Mouse (Mus musculus): ENCODE results near the gene Cyp2j12. TPM values are rescaled to one million over a fixed set of nuclear protein-coding genes. Genes with fewer than 3 reads are reported as not detected.

Gene Cyp2j12
- polyA plus RNA-seq, 1 experiment from 2014 or later = not detected

GRCm38 (mm10) chr4:96077261-96078125, 63.5 kb downstream of the Cyp2j12 start, which contains the start of gene Cyp2j13:
TSS of gene Cyp2j13 (minus strand) at chr4:96077546.
- H3K4me2 ChIP-seq (replicated peaks) = peak within 1 kb of the TSS; percentile 50
- no peak within 1 kb of the TSS for H3K4me3 ChIP-seq
- H3K4me1 ChIP-seq = no peaks in the 10 kb centered on the region; the same call in 1 of the 2 replicates
- H3K27me3 ChIP-seq (replicated peaks) = no peaks in the 10 kb centered on the region
- no peak within 1 kb of the TSS for H3K27ac ChIP-seq
- H3K36me3 ChIP-seq = no peaks in the 10 kb centered on the region
- peak; percentile 74; the same call in 1 of the 2 replicates for ATAC-seq (ENCODE audit: low FRiP score, low read depth)
- H3K9ac ChIP-seq = no peak within 1 kb of the TSS
- 13% methylated on average over 18 of the region's 20 CpGs for WGBS
- no peaks in the 10 kb centered on the region for H3K9me3 ChIP-seq

- Histone ChIP-seq H3K9me3 (no peaks in the 10 kb centered on the region), H3K4me2 (replicated peaks) (no peak overlapping the region), H3K4me1 (no peaks in the 10 kb centered on the region), H3K27me3 (replicated peaks) (no peaks in the 10 kb centered on the region), H3K36me3 (no peaks in the 10 kb centered on the region), H3K27ac (no peak overlapping the region), H3K4me3 (no peak overlapping the region), H3K9ac (no peak overlapping the region)
- ATAC-seq (ENCODE audit: low FRiP score, low read depth) = no peak
- 88% methylated on average over 2 of the region's 2 CpGs for WGBS
Observed at GRCm38 (mm10) chr4:96062045-96062444, 78.9 kb downstream of the Cyp2j12 start.

GRCm38 (mm10) chr4:96060106-96060505, 80.8 kb downstream of the Cyp2j12 start:
- H3K4me1 ChIP-seq = no peaks in the 10 kb centered on the region
- H3K36me3 ChIP-seq = no peaks in the 10 kb centered on the region
- H3K27me3 ChIP-seq (replicated peaks) = no peaks in the 10 kb centered on the region
- H3K4me3 ChIP-seq = no peak overlapping the region
- ATAC-seq (ENCODE audit: low FRiP score, low read depth) = no peak
- H3K27ac ChIP-seq = no peak overlapping the region
- H3K9ac ChIP-seq = no peak overlapping the region
- H3K4me2 ChIP-seq (replicated peaks) = no peak overlapping the region
- no peaks in the 10 kb centered on the region for H3K9me3 ChIP-seq
- WGBS = 89% methylated on average over 2 of the region's 2 CpGs

Other genes starting within 250 kb of the Cyp2j12 start
- gene Hook1, start 173.9 kb downstream of the Cyp2j12 start, polyA plus RNA-seq (2016; fragmentation: Nextera tagmentation; extraction: Ambion mirVana) = 31.7 and 32.5 TPM in 2 replicates
- gene Cyp2j13, start 63.6 kb downstream of the Cyp2j12 start, polyA plus RNA-seq (2016; fragmentation: Nextera tagmentation; extraction: Ambion mirVana) = not detected in 2 replicates
- gene Cyp2j7, start 95.5 kb upstream of the Cyp2j12 start, polyA plus RNA-seq (2016; fragmentation: Nextera tagmentation; extraction: Ambion mirVana) = not detected in 2 replicates
- not detected in 2 replicates for gene Cyp2j11, start 207.5 kb upstream of the Cyp2j12 start, polyA plus RNA-seq (2016; fragmentation: Nextera tagmentation; extraction: Ambion mirVana)

All from neural tube, embryonic 12.5 days (tissue).